Mouse (Mus musculus): ENCODE results near the gene Brap.
A peak's percentile ranks its signal among the peaks of the same experiment; 100 is the strongest.
"Not testable (repeated sequence)": the region's sequence is repeated elsewhere in the genome, so short reads cannot be mapped to it uniquely, and the experiment has no call there.

The Brap gene

DNA sequence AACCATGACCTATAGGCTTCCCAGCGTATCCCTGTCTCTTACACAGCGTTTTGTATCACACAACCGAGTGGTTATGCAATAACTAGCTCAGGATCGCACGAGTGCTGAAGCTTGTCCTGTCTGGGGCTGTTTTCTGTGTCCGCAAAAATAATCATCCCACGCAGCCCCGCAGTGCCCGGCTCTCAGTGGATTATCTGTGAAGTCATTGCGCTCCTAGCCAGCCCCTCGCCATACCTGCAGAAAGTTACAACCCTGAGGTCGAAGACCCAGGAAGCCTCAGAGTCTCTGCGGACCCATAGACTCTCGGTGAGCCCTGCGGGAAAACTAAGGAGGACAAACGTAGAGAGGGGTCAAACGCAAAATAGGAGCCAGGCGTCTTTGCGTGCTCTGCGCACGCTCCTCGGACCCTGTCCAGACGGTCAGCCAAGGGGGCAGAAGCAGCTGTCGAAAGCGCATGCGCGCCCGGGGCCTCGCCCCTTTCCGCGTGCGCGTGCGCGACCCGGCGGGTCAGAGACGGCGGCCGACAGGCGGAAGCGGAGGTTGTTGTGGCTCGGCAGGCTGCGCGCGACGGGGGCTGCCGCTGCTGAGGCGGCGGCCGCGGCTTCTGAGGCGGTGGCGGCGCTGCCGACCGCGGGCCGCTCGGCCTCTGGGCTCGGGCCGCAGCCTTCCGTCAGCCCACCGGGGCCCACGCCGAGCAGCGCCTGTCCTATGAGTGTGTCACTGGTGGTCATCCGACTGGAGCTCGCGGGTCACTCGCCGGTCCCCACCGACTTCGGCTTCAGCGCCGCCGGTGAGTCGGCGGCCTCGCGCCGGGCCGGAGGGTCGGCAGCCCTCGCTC is at the start of gene Brap, which contains the start of gene Acad10:
Brap (plus strand) TSS at position 505 of the 838 bp plus-strand sequence.
Acad10 (minus strand) TSS at position 456 of the 838 bp plus-strand sequence.
- peak; percentile 88 to 89 for DNase-seq (ENCODE audit: low spot score in 2 of 2)

DNA sequence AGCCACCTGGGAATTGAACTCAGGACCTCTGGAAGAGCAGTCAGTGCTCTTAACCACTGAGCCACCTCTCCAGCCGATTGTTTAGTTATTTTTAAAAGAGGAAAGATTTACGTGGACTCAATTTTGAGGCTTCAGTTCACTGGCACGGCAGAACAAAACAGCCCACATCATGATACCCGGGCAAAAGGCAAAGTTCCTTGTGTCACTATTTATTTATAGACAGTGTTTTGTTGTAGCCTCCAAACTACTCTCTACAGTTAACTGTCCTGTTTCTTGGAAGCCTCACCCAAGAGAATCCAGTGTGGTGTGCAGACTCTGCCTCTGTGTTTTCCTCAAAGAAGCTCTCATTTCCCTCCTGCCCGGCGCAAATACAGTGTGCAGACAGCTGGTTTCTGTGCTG is 48.3 kb upstream of the Brap start:
- no peak for DNase-seq (ENCODE audit: low spot score in 2 of 2)

DNA sequence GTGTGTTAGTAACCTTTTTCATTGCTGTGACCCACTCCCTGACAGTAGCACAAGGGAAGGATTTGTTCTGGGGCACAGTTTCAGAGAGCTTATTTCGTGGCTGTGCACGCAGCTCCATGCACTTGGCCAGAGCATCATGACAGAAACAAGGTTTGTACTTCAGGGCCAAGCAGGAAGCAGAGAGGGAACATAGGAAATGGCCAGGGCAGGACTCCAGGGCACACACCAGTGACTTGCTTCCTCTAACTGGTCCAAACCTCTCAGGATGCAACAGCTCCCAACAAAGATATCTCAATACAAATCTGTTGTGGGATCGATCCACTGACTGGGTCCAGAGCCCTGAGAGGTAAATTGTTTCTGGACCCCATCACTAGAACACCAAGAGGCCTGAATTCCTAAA is 45.4 kb upstream of the Brap start:
- DNase-seq (ENCODE audit: low spot score in 2 of 2), result not testable (repeated sequence)

DNA sequence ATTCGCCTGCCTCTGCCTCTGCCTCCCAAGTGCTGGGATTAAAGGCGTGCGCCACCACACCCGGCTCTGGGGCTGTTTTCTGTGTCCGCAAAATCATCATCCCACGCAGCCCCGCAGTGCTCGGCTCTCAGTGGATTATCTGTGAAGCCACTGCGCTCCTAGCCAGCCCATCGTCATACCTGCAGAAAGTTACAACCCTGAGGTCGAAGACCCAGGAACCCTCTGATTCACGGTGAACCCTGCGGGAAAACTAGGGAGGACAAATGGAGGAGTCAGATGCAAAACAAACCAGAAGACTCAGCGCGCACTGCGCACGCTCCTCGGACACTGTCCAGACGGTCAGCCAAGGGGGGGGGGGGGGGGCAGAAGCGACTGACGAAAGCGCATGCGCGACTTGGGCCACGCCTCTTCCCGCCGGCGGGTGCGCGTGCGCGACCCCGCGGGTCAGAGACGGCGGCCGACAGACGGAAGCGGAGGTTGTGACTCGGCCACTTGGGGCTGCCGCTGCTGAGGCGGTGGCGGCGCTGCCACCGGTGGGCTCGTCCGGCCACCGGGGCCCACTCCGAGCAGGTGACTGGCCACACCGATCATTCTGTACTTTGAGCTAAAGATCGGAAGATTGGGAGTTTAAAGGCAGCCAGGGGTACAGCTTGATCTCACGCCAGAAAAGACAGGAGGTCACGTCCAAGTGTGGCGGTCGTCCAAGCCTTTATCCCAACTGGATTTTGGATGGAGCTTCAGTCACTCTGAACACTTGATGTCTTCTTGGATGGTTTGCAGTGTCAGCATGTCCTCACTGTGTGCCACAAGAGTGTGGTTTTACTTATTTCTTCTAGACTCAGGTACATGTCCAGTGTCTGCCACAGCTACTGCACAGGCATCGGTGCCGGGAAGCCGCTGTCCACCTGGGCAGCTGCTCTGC is 41.5 kb upstream of the Brap start, which contains the start of gene Acad12:
Acad12 (minus strand) TSS at position 347 of the 922 bp plus-strand sequence.
- DNase-seq (ENCODE audit: low spot score in 2 of 2), result peak; percentile 52 to 63

DNA sequence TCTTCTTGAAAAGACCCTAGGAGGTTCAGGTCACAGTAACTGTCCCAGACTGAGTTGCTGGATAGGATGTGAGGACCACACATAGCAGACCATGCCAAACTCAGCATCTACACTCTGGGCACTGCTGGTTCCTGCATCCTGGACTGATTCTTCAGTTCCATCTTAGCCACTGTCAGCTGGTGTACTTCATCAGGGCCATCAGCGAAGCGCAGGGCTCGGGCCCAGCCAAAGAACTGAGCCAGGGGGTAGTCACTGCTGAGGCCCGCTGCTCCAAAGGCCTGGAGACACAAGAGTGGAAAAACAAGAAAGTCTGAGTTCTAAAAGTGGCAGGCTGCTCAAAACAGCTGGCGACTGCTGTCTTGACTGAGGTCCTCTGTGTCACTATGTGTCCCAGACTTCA is 39.3 kb upstream of the Brap start:
- no peak for DNase-seq (ENCODE audit: low spot score in 2 of 2)

DNA sequence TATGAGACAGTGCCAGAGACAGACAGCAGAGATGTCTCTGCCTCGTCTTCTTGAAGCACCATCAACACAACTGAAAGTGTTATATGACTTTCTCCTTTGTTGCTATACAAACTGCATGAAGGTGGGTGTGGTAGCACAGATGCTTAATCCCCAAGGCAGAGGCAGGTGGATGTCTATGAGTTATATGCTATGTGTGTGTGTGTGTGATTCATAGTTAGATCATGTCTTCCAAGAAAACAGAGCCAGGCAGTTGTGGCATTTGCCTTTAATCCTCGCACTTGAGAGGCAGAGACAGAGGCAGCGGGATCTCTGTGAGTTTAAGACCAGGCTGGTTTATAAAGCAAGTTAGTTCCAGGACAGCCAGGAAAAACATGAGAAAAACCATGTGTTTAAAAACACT is 37.1 kb upstream of the Brap start:
- DNase-seq (ENCODE audit: low spot score in 2 of 2), result no peak

DNA sequence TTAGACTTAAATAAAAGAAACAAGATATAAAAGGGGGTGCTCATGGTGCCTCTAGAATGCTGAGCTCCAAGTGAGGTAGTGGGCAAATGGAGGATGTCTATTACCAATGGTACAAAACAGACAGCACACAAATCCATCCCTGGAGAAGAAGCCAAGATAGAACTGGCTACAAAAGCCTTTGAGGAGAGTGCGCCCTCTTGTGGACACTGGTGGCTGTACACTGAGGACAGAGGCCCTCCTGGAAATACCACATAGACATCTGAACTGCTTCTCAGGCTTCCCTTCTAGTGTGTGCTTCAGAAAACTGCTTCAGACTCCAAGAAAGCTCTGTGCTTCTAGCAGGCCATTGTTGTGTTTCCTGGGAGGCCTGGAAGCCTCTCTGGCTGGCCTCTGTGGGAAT is 32.5 kb upstream of the Brap start:
- DNase-seq (ENCODE audit: low spot score in 2 of 2), result peak in 1 of 2 experiments; percentile 39

DNA sequence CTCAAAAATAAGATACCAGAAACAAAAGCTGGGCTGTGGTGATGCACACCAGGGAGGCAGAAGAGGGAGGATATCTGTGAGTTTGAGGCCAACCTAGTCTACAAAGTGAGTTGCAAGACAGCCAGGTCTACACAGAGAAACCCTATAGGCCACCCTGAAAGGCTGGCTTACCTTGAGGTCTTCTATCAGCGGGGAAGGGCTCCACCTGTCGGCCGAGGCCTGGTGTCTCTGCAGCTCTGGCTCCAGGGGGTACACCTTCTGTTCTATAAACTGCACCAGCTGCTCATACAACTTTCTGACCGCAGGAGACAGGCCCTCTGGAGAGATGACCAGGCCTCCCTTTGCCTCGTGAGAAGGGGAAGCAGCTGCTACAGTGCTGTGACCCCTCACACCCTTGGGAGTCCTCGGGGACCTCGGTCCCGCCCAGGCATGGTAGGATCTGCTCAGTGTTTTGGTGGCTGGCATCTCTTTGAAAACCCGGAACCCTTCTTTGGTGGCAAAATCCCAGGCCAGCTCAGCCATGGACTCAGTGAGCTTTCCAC is 29.2 kb upstream of the Brap start:
- DNase-seq (ENCODE audit: low spot score in 2 of 2), result not testable (repeated sequence)

DNA sequence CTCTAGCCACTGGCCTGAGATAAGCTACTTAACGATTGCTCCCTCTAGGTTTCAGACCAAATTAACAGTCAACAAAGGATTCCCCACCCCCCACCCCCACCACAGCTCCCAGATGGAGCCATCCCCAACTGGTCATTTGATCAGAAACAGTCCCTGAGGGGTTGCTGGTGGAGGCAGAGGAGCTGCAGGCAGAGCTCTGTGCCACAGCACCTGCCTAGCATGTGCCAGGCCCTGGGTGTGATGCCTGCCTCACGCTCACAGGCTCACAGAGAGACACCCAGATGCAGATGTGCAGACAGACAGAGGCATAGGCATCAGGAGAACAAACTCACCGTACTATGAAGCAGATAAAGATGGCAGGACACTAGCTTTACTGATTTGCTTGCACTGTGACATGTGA is 27.6 kb upstream of the Brap start:
- DNase-seq (ENCODE audit: low spot score in 2 of 2), result no peak

DNA sequence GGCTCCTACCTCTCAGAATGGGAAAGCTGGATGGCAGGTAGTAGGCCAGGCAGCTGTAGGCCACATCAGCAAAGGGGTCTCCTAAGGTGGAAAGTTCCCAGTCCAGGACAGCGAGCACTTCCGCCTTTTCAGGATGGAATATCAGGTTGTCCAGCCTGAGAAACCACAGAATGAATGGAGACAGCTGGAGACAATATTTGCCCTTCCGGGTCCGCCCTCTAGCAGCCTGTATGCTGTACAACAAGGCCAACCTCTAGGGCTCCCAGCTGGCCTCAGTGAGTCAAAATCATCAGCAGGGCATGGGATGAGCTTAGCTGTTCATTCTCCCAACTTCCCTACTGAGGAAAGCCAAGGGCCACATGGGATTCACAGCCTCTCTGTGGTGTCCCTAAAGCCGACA is 25.7 kb upstream of the Brap start:
- DNase-seq (ENCODE audit: low spot score in 2 of 2), result no peak

DNA sequence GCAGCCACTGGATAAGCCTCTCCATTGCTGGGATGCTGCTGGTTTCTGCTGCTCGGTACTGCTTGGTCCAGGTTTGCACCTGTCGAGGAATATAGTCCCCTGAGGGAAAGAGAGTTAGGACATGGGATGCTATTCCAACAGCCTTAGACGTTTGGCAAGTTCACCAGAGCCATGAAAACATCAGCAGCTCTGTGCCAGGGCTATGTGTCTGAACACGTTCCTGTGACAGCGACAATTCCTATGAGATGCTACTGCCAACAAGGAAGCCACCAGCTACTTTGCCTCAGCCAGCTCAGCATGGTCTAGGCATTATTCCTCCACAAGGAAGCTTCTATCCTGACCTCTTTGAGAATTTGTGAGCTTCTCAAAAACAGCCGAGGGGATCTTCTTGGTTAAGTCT is 23.1 kb upstream of the Brap start:
- DNase-seq (ENCODE audit: low spot score in 2 of 2), result no peak

DNA sequence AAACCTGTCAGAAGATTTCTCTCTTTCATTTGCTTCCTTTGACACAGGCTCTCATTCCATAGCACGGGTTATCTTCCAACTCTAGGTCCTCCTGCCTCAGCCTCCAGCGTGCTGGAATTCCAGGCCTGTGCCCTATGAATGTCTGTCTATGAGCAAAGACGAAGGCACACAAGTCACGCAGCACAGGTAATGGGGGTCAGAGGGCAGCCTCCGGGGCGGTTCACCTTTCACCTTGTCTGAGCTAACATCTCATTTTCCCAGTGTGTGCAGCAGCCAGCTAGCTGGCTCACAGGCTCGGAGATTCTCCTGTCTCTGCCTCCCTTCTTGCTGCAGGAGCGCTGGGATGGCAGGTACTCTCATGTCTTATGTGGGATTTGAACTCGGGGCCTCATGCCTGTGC is 20.8 kb upstream of the Brap start:
- DNase-seq (ENCODE audit: low spot score in 2 of 2), result no peak

DNA sequence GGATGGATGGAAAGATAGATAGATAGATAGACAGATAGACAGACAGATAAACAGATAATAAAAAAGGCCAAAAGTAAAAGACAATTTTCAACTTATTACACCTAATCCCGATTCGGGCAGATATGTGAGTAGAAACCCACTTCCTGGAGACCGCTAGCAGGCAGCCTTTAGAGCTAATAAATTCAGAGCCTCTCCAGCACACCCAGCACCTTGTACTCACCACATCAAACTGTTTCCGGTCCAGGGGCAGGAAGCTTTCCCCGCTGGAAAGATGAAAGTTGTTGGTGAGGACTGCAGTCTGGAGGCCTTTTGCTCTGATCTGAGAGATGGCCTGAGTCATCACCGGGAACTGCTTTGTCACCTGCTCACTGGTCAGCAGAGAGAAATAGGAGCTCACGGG is 11.2 kb upstream of the Brap start:
- DNase-seq (ENCODE audit: low spot score in 2 of 2), result no peak

DNA sequence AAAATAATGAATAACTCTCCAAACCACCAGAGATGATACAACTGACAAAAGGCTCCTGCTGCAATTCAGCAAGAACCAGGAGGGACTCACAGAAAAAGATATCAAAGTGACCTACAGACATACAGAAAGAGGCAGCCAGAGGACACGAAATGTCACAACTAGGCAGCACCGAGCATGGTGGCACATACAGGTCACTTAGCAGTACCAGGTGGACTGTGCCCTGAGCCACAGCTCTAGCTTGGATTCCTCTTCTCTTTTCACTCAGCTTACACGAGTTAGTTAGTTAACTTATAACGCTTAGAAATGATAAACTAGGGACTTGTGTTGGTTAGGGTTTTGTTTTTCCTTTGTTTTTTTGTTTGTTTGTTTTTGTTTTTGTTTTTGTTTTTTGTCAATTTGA is 5.8 kb upstream of the Brap start:
- no peak for DNase-seq (ENCODE audit: low spot score in 2 of 2)

DNA sequence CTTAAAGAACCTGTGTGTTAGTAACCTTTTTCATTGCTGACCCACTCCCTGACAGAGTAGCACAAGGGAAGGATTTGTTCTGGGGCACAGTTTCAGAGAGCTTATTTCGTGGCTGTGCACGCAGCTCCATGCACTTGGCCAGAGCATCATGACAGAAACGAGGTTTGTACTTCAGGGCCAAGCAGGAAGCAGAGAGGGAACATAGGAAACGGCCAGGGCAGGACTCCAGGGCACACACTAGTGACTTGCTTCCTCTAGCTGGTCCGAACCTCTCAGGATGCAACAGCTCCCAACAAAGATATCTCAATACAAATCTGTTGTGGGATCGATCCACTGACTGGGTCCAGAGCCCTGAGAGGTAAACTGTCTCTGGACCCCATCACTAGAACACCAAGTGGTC is 3.5 kb upstream of the Brap start:
- not testable (repeated sequence) for DNase-seq (ENCODE audit: low spot score in 2 of 2)

DNA sequence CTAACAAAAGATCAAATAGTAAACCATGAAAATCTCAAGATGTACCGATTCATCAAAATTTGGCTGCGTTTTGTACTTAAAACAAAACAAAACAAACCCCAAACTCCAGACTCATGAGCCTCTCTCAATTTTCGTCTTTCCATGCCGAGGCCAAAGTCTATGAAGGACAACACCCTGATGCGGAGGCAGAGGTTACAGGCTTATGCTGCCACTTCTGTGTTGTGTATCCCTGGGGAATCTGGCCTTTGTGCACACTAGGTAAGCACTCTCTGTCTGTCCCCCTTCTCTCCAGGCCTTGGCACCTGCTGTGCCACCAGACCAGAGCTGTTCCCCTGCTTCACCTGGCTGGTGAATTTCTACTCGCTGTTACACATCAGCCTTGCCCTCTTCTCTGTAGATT is 2.7 kb upstream of the Brap start:
- not testable (repeated sequence) for DNase-seq (ENCODE audit: low spot score in 2 of 2)

DNA sequence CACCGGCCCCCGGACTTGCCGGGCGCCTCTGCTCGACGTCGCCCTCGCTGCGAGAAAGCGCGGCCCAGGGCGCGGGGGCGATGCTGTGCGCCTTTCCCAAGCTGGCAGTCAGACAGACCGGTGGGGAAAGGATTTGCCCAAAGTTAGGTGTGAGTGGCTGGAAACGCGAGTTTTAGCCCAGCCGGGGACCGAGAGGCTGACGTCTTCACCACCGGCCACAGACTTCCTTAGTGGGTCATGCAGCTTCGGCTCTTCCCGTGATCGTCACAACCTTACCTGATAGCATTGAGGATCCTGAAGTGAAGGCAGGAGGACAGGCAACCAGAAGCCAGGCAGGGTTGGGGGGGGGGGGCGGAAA is 513 bp downstream of the Brap start:
- peak in 1 of 2 experiments; percentile 20 for DNase-seq (ENCODE audit: low spot score in 2 of 2)

DNA sequence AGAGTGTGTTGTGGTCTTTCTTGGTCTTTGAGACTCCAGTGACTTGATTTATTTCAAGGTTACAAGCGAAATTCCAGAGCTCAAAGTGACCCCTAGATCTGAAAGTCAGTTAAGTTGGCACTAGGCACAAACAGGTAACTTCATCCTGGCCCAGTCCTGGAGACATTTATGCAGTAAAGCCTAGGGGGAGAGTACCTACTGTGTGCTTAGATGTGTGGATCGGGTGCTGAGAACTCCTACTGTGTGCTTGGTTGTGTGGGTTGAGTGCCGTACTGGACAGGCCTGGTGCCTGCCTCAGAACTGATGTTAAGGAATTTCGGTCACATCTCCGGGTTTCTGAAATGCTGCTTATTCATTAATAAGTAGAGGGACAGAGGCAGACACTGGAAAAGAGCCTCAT is 1.1 kb downstream of the Brap start:
- no peak for DNase-seq (ENCODE audit: low spot score in 2 of 2)

DNA sequence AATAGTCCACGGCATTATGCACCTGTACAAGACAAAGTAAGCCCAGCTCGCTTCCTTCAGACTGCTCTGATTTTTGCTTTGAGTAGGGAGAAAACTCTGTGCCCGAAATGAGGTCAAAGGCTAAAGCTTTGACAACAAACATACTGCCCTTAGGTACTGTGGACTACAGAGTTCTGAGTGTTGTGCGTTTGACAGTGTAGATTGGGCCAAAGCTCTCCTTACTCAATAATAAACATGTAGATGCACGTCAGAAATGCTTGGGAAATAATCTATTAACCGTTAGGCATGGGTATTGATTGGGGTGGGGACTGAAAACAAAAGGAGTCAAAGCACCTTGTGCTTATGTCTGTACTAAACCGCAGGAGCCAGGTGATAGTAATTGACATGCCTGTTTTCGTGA is 3.1 kb downstream of the Brap start:
- no peak for DNase-seq (ENCODE audit: low spot score in 2 of 2)

DNA sequence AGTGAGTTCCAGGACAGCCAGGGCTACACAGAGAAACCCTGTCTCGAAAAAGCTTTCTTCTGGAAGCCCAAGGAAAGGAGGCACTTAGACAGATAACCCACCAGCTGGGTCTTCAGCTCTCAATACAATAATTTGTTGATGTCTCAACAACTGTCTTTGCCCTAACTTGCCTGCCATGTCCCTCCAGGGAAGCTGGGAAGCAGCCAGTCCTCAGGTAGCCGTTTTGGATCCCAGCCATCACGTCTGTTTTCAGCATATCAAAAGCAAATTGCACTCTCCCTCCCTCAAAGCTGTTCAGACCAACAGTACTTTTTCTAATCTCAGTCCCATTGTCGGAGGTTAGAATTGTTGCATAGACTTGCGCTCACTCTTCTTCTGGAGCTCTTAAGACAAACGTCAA is 3.7 kb downstream of the Brap start:
- DNase-seq (ENCODE audit: low spot score in 2 of 2), result no peak

DNA sequence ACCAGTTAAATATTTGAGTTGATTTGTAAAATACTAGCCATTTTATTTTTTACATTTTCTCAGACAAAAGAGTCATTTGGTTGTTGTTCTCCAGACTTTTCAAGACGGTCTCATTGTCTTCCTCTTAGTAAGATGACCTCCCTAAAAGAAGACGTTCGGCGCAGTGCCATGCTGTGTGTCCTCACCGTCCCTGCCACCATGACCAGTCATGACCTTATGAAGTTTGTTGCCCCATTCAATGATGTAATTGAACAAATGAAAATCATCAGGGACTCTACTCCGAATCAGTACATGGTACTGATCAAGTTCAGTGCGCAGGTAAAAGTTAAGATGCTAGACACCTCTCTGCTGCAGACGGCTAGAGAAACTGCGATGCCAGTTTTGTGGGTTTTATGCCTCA is 4.6 kb downstream of the Brap start:
- DNase-seq (ENCODE audit: low spot score in 2 of 2), result no peak

DNA sequence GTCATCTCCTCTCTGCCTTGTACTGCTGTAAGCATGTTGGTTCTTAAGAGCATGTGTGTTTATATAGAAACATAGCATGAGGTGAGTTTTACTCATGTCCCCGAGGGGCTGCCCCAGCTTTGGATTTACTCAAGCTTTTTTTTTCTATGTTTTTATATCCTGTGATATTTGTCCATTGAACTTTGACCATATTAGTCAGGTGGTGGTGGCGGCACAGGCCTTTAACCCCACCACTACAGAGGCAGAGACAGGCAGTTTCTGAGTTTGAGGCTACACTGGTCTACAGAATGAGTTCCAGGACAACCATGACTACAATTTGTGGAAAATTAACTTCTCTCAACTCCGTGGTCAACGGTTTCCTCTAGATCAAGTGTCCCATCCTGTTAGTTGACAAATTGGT is 6.7 kb downstream of the Brap start:
- no peak for DNase-seq (ENCODE audit: low spot score in 2 of 2)

All from right cerebral cortex, postnatal 36 days (tissue).